Mouse (Mus musculus) effector memory CD4-positive, alpha-beta T cell, adult 5 months (primary cell): Measurements from ENCODE around the gene Slc25a45. TPM values are rescaled to one million over a fixed set of nuclear protein-coding genes. Genes with fewer than 3 reads are reported as not detected.

Source experiments
- polyA plus RNA-seq: library from polyadenylated mRNA; unstranded; fragments of 100-300 nt; shearing (Covaris generic); gene quantifications from one replicate; pipeline ENCODE4 v1.2.1, GENCODE M21; 2017

Gene Slc25a45
- 18.4 TPM for polyA plus RNA-seq

GRCm38 (mm10) chr19:5877618-5878361 is at the start of gene Slc25a45:
Gene Slc25a45, plus strand, starts transcription at chr19:5877808.

DNA sequence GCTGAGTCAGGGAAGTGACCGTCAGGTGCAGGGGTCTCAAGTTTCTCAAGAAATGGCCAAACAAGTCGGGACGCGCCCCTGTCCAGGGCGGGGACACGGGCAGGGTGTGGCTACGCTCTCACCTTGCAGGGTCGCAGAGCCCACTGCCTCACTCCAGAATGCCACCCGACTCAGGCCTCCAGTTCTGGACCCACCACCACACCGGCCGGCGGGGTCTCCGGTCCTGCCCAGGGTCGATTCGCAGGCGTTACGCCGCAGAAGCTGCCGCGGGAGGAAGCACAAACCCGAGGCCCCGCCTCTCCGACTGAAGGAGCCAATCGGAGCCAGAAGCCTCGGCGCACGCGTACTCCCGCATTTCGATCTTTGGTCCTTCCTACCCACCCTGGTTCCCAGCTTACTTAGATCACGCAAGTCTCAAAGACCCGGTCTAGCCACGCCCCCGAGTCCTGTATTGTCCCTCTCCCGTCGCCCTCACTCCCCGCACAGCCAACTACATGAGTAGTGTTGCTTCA is 2.6 kb upstream of the Slc25a45 start, which contains the start of gene Frmd8:
Gene Frmd8, minus strand, starts transcription at position 306 of the 512 bp plus-strand sequence.

DNA sequence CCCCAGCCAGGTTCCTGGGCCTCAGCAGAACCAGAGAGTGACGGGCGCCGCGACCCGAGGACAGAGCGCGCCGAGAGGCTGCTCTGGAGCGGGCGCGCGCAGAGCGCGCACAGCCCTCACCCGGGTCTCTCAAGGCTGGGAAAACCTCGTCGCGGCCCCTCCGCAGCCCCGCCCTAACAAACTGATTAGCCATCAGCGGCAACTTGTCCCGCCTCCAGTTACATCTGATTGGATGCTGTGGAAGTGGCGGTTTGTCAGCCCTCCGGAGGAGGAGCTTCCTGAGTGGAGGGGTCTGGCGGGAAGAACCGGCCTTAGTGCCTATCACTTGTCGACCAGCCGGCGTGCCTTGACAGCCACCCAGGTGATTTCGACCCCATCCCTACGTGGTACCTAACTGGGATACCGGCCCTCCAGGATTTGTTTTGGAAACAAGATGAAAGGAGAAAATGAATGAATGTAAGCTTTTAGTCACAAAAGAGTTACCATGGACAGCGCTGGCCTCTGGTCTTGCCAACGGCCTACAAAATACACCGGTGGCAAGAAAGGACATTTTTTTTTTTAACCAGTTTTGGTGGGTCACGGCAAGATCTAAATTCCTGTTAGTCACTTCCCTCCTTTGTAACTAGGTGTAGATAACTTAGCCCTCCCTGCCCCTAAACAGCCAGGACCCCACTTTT is 16.5 kb downstream of the Slc25a45 start, which contains the start of gene Tigd3:
Gene Tigd3, minus strand, starts transcription at position 148 of the 677 bp plus-strand sequence.

DNA sequence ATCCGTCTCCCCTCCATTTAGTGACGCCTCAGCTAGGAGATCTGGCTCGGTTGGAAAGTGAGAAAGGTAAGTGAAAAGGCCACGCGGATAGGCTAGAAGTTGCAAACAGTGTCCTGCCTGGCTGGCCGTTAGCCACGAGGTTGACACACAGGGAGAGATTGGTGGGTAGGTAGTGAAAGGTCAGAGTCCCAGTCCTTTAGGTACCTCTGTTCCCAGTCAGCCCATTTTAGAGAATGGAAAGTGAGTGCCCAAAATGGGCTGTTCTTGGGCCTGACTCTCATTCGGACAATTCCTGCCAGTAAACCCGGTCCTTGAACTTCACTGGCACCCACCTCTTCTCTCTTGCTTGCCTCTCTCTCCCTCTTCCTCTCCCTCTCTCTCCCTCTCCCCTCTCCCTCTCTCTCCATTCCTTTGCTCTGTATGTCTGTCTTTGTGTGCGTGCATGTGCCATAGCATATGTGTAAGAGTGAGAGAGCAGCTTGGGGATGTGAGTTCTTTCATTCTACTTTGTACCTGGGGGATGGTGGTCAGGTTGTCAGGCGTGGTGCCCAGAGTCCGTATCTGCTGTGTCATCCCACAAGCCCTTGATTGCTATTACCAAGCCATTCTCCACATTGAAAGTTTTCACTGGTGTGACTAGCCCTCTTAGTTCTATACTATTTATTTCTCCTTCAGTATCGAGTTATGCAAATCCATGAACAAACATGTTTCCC is 35.6 kb downstream of the Slc25a45 start, which contains the start of gene Dpf2:
Gene Dpf2, minus strand, starts transcription at position 4 of the 713 bp plus-strand sequence.

DNA sequence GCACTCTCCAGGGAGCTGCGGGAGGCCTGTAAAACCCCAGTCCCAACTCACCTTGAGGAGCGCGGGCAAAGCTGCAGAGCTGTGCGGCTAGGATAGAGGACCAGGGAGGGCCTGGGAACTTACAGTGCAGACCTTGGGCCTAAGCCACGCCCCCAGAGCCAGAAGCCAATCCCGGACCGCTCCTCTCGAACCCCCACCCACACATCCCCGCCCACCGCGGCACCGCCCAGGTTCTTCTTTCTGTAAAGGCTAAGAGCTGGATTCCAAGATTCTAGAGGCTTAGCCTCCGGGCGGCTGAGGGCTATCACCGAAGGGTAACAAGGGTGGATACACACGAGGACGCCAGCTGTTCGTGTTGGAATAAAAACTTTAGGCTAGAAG is 47.1 kb downstream of the Slc25a45 start, which contains the start of gene Cdc42ep2:
Gene Cdc42ep2, minus strand, starts transcription at position 104 of the 381 bp plus-strand sequence.

Other genes with a start within 250 kb of the Slc25a45 start
- 279 TPM for gene Rela, start 240.3 kb upstream of the Slc25a45 start, polyA plus RNA-seq
- 174 TPM for gene Sipa1, start 214.1 kb upstream of the Slc25a45 start, polyA plus RNA-seq
- 58.1 TPM for gene Map3k11, start 189.1 kb upstream of the Slc25a45 start, polyA plus RNA-seq
- 45.2 TPM for gene Pcnx3, start 188.9 kb upstream of the Slc25a45 start, polyA plus RNA-seq
- gene Kcnk7, start 173.4 kb upstream of the Slc25a45 start, polyA plus RNA-seq: 2.7 TPM
- gene Ehbp1l1, start 151.5 kb upstream of the Slc25a45 start, polyA plus RNA-seq: 44.6 TPM
- gene Fam89b, start 148.2 kb upstream of the Slc25a45 start, polyA plus RNA-seq: 73.6 TPM
- 0.65 TPM for gene Ltbp3, start 136.9 kb upstream of the Slc25a45 start, polyA plus RNA-seq
- 66.7 TPM for gene Scyl1, start 106.4 kb upstream of the Slc25a45 start, polyA plus RNA-seq
- gene Frmd8, start 2.5 kb upstream of the Slc25a45 start, polyA plus RNA-seq: 104 TPM
- 0.61 TPM for gene Tigd3, start 16.3 kb downstream of the Slc25a45 start, polyA plus RNA-seq
- gene Dpf2, start 35.2 kb downstream of the Slc25a45 start, polyA plus RNA-seq: 113 TPM
- not detected for gene Cdc42ep2, start 47.0 kb downstream of the Slc25a45 start, polyA plus RNA-seq
- gene Pola2, start 86.4 kb downstream of the Slc25a45 start, polyA plus RNA-seq: 38.4 TPM
- gene Slc22a20, start 108.3 kb downstream of the Slc25a45 start, polyA plus RNA-seq: not detected
- gene Capn1, start 138.1 kb downstream of the Slc25a45 start, polyA plus RNA-seq: 46.7 TPM
- gene Syvn1, start 168.8 kb downstream of the Slc25a45 start, polyA plus RNA-seq: 54.6 TPM
- gene Mrpl49, start 180.0 kb downstream of the Slc25a45 start, polyA plus RNA-seq: 21.8 TPM
- gene Fau, start 180.0 kb downstream of the Slc25a45 start, polyA plus RNA-seq: 985 TPM
- gene Znhit2, start 183.4 kb downstream of the Slc25a45 start, polyA plus RNA-seq: 17.6 TPM
- gene Tm7sf2, start 190.6 kb downstream of the Slc25a45 start, polyA plus RNA-seq: 7.2 TPM
- gene Vps51, start 199.4 kb downstream of the Slc25a45 start, polyA plus RNA-seq: 67.1 TPM
- gene Tmem262, start 202.2 kb downstream of the Slc25a45 start, polyA plus RNA-seq: not detected
- 0.60 TPM for gene Gm28374, start 204.4 kb downstream of the Slc25a45 start, polyA plus RNA-seq
- 20.0 TPM for gene Zfpl1, start 207.1 kb downstream of the Slc25a45 start, polyA plus RNA-seq
- 0.21 TPM for gene Cdca5, start 207.2 kb downstream of the Slc25a45 start, polyA plus RNA-seq
- not detected for gene AC131692.1, start 216.6 kb downstream of the Slc25a45 start, polyA plus RNA-seq
- gene Naaladl1, start 228.0 kb downstream of the Slc25a45 start, polyA plus RNA-seq: not detected
- gene Sac3d1, start 240.8 kb downstream of the Slc25a45 start, polyA plus RNA-seq: 6.3 TPM